Mouse (Mus musculus) cerebellum, adult 8-10 months (tissue): Measurements from ENCODE around the gene Dydc2.
"Not testable (repeated sequence)": the region's sequence is repeated elsewhere in the genome, so short reads cannot be mapped to it uniquely, and the experiment has no call there.

ENCODE experiments used
- DNase-seq: peaks from one replicate; pipeline ENCODE4 v3.0.0; 2022

Gene Dydc2

DNA sequence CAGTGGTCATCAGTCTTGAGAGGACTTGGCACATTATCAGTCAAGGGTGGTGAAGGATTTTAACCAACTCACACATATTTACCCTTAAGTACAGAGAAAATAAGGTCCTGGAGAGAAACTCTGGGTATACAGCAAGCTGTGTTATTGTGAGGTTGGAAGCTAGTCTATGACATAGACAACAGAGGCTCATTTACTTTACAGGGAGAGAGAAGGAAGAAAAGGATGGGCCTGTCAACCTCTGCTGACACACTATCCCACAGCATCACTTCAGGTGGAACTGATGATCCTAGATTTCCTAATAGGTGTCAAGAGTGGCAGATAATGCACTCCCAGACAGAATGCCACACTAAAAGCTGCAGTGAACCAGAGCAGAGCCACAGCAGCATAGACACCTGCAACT, at the start of gene Dydc2:
Gene Dydc2, minus strand, starts transcription at position 101 of the 400 bp plus-strand sequence.
- DNase-seq, result no peak

DNA sequence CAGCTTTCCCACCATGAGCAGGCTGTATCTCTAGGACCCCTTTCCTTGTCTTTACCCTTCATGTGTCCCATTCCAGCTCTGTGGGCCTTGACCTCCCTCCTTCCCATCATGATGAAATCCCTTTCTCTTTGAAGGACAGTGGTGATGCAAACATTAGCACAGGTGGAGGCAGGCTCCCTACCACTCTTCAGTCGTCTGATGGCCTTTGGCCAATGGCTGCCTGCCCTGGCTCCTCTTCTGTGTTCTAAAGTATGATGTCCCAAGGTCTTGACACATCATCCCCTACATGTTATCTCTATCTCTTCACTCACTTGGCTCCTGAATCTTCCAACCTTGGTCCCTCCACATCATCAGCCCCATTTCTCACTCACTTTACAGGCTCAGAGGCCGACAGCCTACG, 47.3 kb upstream of the Dydc2 start:
- DNase-seq, result no peak

DNA sequence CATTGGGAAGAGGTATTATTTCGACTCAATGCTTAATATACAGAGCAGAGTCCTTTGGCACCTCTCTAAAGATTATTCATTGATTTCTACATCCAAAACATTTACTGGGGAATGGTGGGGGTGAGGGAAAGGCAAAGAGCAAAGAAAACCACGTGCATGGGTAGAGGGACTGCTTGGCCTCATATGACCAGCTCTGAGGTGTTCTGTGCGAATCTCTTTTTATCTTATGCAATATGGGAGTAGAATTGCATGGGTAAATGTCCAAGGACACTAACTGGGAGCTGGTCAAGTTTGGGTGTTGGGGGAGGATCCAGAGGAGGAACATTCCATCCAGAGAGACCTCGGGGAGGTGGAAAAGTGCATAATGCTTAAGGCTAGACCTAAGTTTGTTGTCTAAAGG, 43.9 kb upstream of the Dydc2 start:
- no peak for DNase-seq

GRCm38 (mm10) chr14:41111031-41111668, 42.1 kb upstream of the Dydc2 start:
- DNase-seq, result no peak

- no peak for DNase-seq
Observed at GRCm38 (mm10) chr14:41104853-41105444, 35.9 kb upstream of the Dydc2 start, which contains the start of gene Mat1a. Mat1a (plus strand) TSS chr14:41105035.

- DNase-seq, result no peak
Observed at GRCm38 (mm10) chr14:41102269-41102668, 33.3 kb upstream of the Dydc2 start.

- DNase-seq, result no peak
Observed at GRCm38 (mm10) chr14:41101242-41101641, 32.2 kb upstream of the Dydc2 start.

- DNase-seq, result no peak
Observed at GRCm38 (mm10) chr14:41100712-41101111, 31.7 kb upstream of the Dydc2 start.

DNA sequence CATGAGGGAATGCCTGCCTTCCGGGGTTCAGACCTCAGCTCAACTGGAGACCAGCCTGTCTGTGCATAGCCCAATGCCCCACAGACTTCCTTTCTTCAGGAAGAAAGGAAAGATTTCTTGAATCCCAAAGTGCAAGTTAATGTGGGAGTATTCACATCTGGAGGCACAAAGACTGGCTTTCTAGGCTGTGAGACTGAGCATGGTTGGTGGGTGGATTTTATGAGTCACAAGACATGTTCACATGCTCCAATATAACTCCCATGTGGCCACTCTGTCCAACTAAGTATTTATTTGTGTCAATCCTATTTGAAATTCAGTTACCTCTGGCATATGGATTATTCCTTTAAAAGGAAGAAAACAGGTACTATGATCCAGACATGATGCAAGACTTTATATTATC, 29.7 kb upstream of the Dydc2 start:
- DNase-seq, result no peak

GRCm38 (mm10) chr14:41096296-41096860, 27.4 kb upstream of the Dydc2 start:
- DNase-seq, result no peak

DNA sequence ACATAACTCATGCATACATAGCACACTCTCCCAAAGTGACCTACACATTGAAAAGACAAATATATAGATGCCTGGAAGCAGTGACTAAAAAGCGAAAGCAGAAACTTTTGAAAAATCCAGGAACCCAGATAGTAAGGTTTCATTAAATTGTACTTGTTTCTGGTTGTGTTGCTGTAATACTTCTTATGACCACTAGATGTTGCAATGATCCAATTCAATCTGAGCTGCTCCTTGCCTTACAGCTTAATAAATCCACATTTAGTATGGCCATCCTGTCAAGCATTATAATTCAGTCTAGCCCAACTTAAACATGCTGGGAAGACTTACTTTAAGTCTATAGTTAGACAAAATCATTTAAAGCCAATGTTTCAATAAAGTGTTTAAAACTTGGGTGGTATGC, 25.1 kb upstream of the Dydc2 start:
- DNase-seq, result no peak

- no peak for DNase-seq
Observed at GRCm38 (mm10) chr14:41090777-41091176, 21.8 kb upstream of the Dydc2 start.

- DNase-seq, result no peak
Observed at GRCm38 (mm10) chr14:41087509-41087908, 18.5 kb upstream of the Dydc2 start.

GRCm38 (mm10) chr14:41082408-41082807, 13.4 kb upstream of the Dydc2 start:
- no peak for DNase-seq

GRCm38 (mm10) chr14:41072944-41073275, 3.9 kb upstream of the Dydc2 start:
- peak; percentile 18 for DNase-seq

- no peak for DNase-seq
Observed at GRCm38 (mm10) chr14:41072229-41072943, 3.4 kb upstream of the Dydc2 start, which contains the start of gene Dydc1. Dydc1 (plus strand) TSS chr14:41072911.

DNA sequence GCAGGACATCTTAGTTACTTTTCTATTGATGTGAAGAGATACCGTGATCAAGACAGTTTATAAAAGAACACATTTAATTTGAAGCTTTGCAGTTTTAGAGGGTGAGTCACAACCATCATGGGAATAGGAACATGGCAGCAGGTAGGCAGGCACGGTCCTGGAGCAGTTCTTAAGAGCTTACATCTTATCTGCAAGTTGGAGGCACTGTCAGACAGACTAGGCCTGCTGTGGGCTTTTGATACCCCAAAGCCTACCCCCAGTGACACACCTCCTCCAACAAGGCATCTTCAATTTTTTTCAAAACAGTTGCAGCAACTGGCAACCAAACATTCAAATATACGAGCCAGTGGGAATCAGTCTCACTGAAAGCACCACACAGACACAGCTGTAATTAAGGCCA, 1.3 kb upstream of the Dydc2 start:
- no peak for DNase-seq

DNA sequence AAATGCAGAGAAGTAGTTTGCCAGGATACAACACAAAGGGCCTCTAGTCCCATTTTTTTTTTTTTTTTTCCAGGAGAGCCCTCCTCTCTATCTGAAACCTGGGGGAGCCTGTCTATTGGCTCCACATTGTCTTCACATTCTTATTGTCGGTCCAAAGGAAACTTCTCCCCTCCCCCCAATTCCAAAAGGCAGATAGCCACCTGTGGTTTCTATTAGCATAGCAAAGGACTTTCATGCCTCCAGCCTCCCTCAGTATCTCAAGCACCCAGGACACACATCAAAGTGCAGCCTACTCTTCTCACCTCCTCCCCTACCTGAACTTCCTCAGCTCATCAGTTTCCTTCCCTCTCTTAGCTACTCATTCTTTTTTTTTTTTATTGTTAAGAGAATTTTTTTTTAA, 2.6 kb downstream of the Dydc2 start:
- no peak for DNase-seq

- DNase-seq, result no peak
Observed at GRCm38 (mm10) chr14:41065168-41065567, 3.8 kb downstream of the Dydc2 start.

DNA sequence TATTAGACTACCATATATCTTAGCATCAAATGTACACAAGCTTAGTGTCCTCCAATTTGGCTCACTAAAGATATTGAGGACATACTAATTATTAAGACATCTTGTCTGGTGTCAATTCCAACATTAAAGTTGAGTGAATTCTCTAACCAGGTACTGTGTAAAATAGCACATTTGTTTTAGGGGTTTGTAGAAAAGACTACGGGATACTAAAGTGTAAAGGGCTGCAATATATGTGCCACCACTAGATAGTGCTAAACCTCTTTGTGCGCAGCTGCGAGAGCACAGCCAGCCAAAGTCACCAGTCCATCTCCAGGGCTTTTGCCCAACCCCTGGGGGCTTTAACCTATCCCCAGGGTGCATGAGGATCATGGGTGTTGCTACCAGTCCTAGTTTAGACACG, 15.8 kb downstream of the Dydc2 start:
- DNase-seq, result not testable (repeated sequence)

DNA sequence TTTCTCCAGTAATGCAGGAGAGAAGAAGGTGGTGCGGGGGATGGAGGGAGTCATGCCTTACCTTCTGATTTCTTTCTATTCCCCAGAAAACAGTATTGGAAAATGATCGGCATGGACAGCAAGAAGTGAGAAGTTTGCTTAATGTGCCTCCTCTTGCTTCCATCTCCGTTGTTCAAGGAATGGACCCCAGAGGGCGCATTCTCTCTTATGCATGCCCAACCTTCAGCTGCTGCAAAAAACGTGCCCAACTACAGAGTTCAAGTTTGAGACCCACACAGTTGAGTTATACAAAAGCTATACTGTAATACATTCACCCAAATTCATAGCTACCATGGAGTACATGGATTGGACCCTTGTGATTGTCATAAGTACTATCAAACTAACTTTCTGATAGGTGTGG, 16.5 kb downstream of the Dydc2 start:
- DNase-seq, result no peak

DNA sequence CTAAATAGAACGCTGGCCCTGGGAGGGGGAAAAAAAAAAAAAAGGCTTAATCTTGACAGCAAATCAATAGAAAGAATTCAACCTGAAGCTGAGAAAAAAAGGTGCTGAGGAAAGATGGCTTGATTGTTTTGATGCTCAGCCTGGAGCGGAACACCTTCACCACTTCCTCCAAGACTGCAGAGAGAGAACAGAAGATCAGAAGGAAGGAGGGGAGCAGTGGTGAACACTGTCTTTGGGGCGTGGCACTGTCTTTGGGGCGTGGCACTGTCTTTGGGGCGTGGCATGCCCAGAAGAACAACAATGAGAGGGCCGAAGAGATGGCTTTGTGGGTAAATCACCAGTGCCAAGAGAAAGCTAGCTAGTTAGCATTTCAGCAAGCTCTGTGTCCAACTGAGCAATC, 18.5 kb downstream of the Dydc2 start:
- DNase-seq, result no peak

DNA sequence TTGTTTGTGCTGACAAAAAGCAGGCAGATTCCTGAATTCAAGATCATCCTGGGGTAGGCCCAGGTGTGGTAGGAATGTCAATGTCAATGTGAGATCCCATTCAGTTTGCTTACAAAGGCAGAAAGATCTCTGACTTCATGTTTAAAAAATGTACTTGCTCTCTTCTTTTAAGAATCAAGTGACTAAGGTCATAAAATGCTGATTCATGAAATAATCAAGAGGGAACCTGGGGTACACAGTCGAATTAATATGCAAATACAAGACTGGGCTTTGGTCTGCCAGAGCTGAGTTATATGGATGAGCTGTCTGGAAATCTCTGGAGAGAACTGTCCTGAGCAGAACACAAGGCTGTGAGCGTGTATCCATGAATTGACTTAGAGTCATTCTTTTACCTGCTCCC, 21.6 kb downstream of the Dydc2 start:
- no peak for DNase-seq
